Mouse (Mus musculus) erythroblast, embryonic 14.5 days (primary cell): ENCODE results near the gene Fam129a.

Experiments used
- GATA1 ChIP-seq: IDR thresholded peaks from 2 replicates; pipeline ENCODE4 v1.6.1; 2012; ENCODE audit warnings: low read length, inconsistent platforms, mixed read lengths
- TAL1 ChIP-seq: IDR thresholded peaks from 3 replicates; pipeline ENCODE4 v1.6.1; 2012; ENCODE audit warnings: low read length, inconsistent platforms, mixed read lengths

- TF ChIP-seq GATA1 (no peak), TAL1 (no peak)
Observed at GRCm38 (mm10) chr1:151585647-151586046, 14.7 kb downstream of the Fam129a start.
